Mouse (Mus musculus): ENCODE measurements around the gene Fstl5.

GRCm38 (mm10) chr3:76676006-76676405 lies 601.9 kb downstream of the Fstl5 start:
- TF ChIP-seq CTCF (IDR thresholded peaks at IDR 0.05; ENCODE audit: extremely low read depth, insufficient read length, insufficient replicate concordance, low read depth, low read length) (no peak), POLR2A (IDR thresholded peaks at IDR 0.05; ENCODE audit: low read depth, low read length) (no peak)
